Mouse (Mus musculus): ENCODE measurements at regions not wholly inside any gene's neighbourhood (a gene's known extent, or its start where the extent isn't known, plus 50 kb on each side); places are given as distances from the start of the nearest gene placed in this dataset.

GRCm38 (mm10) chr15:63697831-63698230 is 147.1 kb downstream of the Gsdmc2 start:
- ATAC-seq (ENCODE audit: insufficient number of reproducible peaks, low FRiP score, low TSS enrichment, low read depth): no peak
- no peaks in the 10 kb centered on the region for H3K4me1 ChIP-seq (ENCODE audit: control insufficient read depth, insufficient read depth, low read length)
- 97% methylated on average over 10 of the region's 10 CpGs for WGBS
- no peak overlapping the region for H3K9ac ChIP-seq (ENCODE audit: low read length)
- H3K4me3 ChIP-seq (ENCODE audit: low read depth, low read length): no peak overlapping the region
- H3K27ac ChIP-seq (replicated peaks; ENCODE audit: low read depth, low read length): no peak overlapping the region
- DNase-seq (ENCODE audit: low spot score): no peak
- H3K4me2 ChIP-seq (ENCODE audit: low read depth, severe bottlenecking): no peak overlapping the region
- H3K27me3 ChIP-seq (ENCODE audit: control insufficient read depth, insufficient read depth, low read length): no peaks in the 10 kb centered on the region
- H3K36me3 ChIP-seq (ENCODE audit: control insufficient read depth, insufficient read depth, low read length): no peaks in the 10 kb centered on the region
- H3K9me3 ChIP-seq (ENCODE audit: control insufficient read depth, low read length): no peaks in the 10 kb centered on the region

GRCm38 (mm10) chr15:63694150-63694549 is 150.8 kb downstream of the Gsdmc2 start:
- no peak overlapping the region for H3K4me2 ChIP-seq (ENCODE audit: low read depth, severe bottlenecking)
- H3K4me3 ChIP-seq (ENCODE audit: low read depth, low read length): no peak overlapping the region
- no peaks in the 10 kb centered on the region for H3K9me3 ChIP-seq (ENCODE audit: control insufficient read depth, low read length)
- no peak for ATAC-seq (ENCODE audit: insufficient number of reproducible peaks, low FRiP score, low TSS enrichment, low read depth)
- no peak overlapping the region for H3K9ac ChIP-seq (ENCODE audit: low read length)
- H3K4me1 ChIP-seq (ENCODE audit: control insufficient read depth, insufficient read depth, low read length): no peaks in the 10 kb centered on the region
- 89% methylated on average over 3 of the region's 3 CpGs for WGBS
- no peaks in the 10 kb centered on the region for H3K36me3 ChIP-seq (ENCODE audit: control insufficient read depth, insufficient read depth, low read length)
- no peak for DNase-seq (ENCODE audit: low spot score)
- H3K27ac ChIP-seq (replicated peaks; ENCODE audit: low read depth, low read length): no peak overlapping the region
- H3K27me3 ChIP-seq (ENCODE audit: control insufficient read depth, insufficient read depth, low read length): no peaks in the 10 kb centered on the region

- Histone ChIP-seq H3K27ac (replicated peaks; ENCODE audit: low read depth, low read length) (no peak overlapping the region), H3K9ac (ENCODE audit: low read length) (no peak overlapping the region), H3K36me3 (ENCODE audit: control insufficient read depth, insufficient read depth, low read length) (no peaks in the 10 kb centered on the region), H3K4me1 (ENCODE audit: control insufficient read depth, insufficient read depth, low read length) (no peaks in the 10 kb centered on the region), H3K4me3 (ENCODE audit: low read depth, low read length) (no peak overlapping the region), H3K4me2 (ENCODE audit: low read depth, severe bottlenecking) (no peak overlapping the region), H3K9me3 (ENCODE audit: control insufficient read depth, low read length) (no peaks in the 10 kb centered on the region), H3K27me3 (ENCODE audit: control insufficient read depth, insufficient read depth, low read length) (no peaks in the 10 kb centered on the region)
- ATAC-seq (ENCODE audit: insufficient number of reproducible peaks, low FRiP score, low TSS enrichment, low read depth) (no peak), DNase-seq (ENCODE audit: low spot score) (no peak)
- WGBS: 94% methylated on average over 2 of the region's 2 CpGs
Observed at GRCm38 (mm10) chr15:63693561-63693960, 151.4 kb downstream of the Gsdmc2 start.

- Histone ChIP-seq H3K36me3 (ENCODE audit: control insufficient read depth, insufficient read depth, low read length) (no peaks in the 10 kb centered on the region), H3K27me3 (ENCODE audit: control insufficient read depth, insufficient read depth, low read length) (no peaks in the 10 kb centered on the region), H3K4me3 (ENCODE audit: low read depth, low read length) (no peak overlapping the region), H3K27ac (replicated peaks; ENCODE audit: low read depth, low read length) (no peak overlapping the region), H3K9me3 (ENCODE audit: control insufficient read depth, low read length) (no peaks in the 10 kb centered on the region), H3K4me2 (ENCODE audit: low read depth, severe bottlenecking) (no peak overlapping the region), H3K9ac (ENCODE audit: low read length) (no peak overlapping the region), H3K4me1 (ENCODE audit: control insufficient read depth, insufficient read depth, low read length) (no peaks in the 10 kb centered on the region)
- ATAC-seq (ENCODE audit: insufficient number of reproducible peaks, low FRiP score, low TSS enrichment, low read depth) (no peak), DNase-seq (ENCODE audit: low spot score) (no peak)
- 70% methylated on average over 9 of the region's 9 CpGs for WGBS
Observed at GRCm38 (mm10) chr15:63692491-63693295, 152.3 kb downstream of the Gsdmc2 start.

- whole genome bisulfite sequencing: 66% methylated on average over 5 of the region's 5 CpGs
- no peak overlapping the region for H3K4me3 ChIP-seq (ENCODE audit: low read depth, low read length)
Observed at GRCm38 (mm10) chr15:63689788-63690575, 155.0 kb downstream of the Gsdmc2 start.

GRCm38 (mm10) chr15:63687852-63688251 is 157.1 kb downstream of the Gsdmc2 start:
- Histone ChIP-seq H3K4me3 (ENCODE audit: low read depth, low read length) (no peak overlapping the region), H3K36me3 (ENCODE audit: control insufficient read depth, insufficient read depth, low read length) (no peaks in the 10 kb centered on the region), H3K4me1 (ENCODE audit: control insufficient read depth, insufficient read depth, low read length) (no peaks in the 10 kb centered on the region), H3K4me2 (ENCODE audit: low read depth, severe bottlenecking) (no peak overlapping the region), H3K9me3 (ENCODE audit: control insufficient read depth, low read length) (no peaks in the 10 kb centered on the region), H3K27me3 (ENCODE audit: control insufficient read depth, insufficient read depth, low read length) (no peaks in the 10 kb centered on the region), H3K9ac (ENCODE audit: low read length) (no peak overlapping the region), H3K27ac (replicated peaks; ENCODE audit: low read depth, low read length) (no peak overlapping the region)
- ATAC-seq (ENCODE audit: insufficient number of reproducible peaks, low FRiP score, low TSS enrichment, low read depth) (no peak), DNase-seq (ENCODE audit: low spot score) (no peak)
- 93% methylated on average over 1 of the region's 1 CpGs for WGBS

More at GRCm38 (mm10) chr15:63689788-63690575, 155.0 kb downstream of the Gsdmc2 start:
- no peak for DNase-seq (ENCODE audit: low spot score)
- Histone ChIP-seq H3K4me1 (ENCODE audit: control insufficient read depth, insufficient read depth, low read length) (no peaks in the 10 kb centered on the region), H3K27ac (replicated peaks; ENCODE audit: low read depth, low read length) (no peak overlapping the region), H3K9ac (ENCODE audit: low read length) (no peak overlapping the region), H3K36me3 (ENCODE audit: control insufficient read depth, insufficient read depth, low read length) (no peaks in the 10 kb centered on the region), H3K27me3 (ENCODE audit: control insufficient read depth, insufficient read depth, low read length) (no peaks in the 10 kb centered on the region), H3K4me2 (ENCODE audit: low read depth, severe bottlenecking) (no peak overlapping the region), H3K9me3 (ENCODE audit: control insufficient read depth, low read length) (no peaks in the 10 kb centered on the region)
- no peak for ATAC-seq (ENCODE audit: insufficient number of reproducible peaks, low FRiP score, low TSS enrichment, low read depth)

- no peak overlapping the region for H3K4me2 ChIP-seq (ENCODE audit: low read depth, severe bottlenecking)
- ATAC-seq (ENCODE audit: insufficient number of reproducible peaks, low FRiP score, low TSS enrichment, low read depth): no peak
- H3K4me3 ChIP-seq (ENCODE audit: low read depth, low read length): no peak overlapping the region
- H3K27me3 ChIP-seq (ENCODE audit: control insufficient read depth, insufficient read depth, low read length): no peaks in the 10 kb centered on the region
- H3K27ac ChIP-seq (replicated peaks; ENCODE audit: low read depth, low read length): no peak overlapping the region
- 75% methylated on average over 3 of the region's 3 CpGs for WGBS
- H3K4me1 ChIP-seq (ENCODE audit: control insufficient read depth, insufficient read depth, low read length): no peaks in the 10 kb centered on the region
- H3K36me3 ChIP-seq (ENCODE audit: control insufficient read depth, insufficient read depth, low read length): no peaks in the 10 kb centered on the region
- H3K9me3 ChIP-seq (ENCODE audit: control insufficient read depth, low read length): no peaks in the 10 kb centered on the region
- no peak for DNase-seq (ENCODE audit: low spot score)
- no peak overlapping the region for H3K9ac ChIP-seq (ENCODE audit: low read length)
Observed at GRCm38 (mm10) chr15:63686954-63687562, 157.9 kb downstream of the Gsdmc2 start.

GRCm38 (mm10) chr15:63679984-63680925 is 164.7 kb downstream of the Gsdmc2 start:
- DNase-seq (ENCODE audit: low spot score): no peak
- no peaks in the 10 kb centered on the region for H3K27me3 ChIP-seq (ENCODE audit: control insufficient read depth, insufficient read depth, low read length)
- no peak overlapping the region for H3K9ac ChIP-seq (ENCODE audit: low read length)
- H3K4me2 ChIP-seq (ENCODE audit: low read depth, severe bottlenecking): no peak overlapping the region
- 73% methylated on average over 3 of the region's 3 CpGs for WGBS
- no peak for ATAC-seq (ENCODE audit: insufficient number of reproducible peaks, low FRiP score, low TSS enrichment, low read depth)
- H3K4me1 ChIP-seq (ENCODE audit: control insufficient read depth, insufficient read depth, low read length): no peaks in the 10 kb centered on the region
- no peaks in the 10 kb centered on the region for H3K36me3 ChIP-seq (ENCODE audit: control insufficient read depth, insufficient read depth, low read length)
- no peaks in the 10 kb centered on the region for H3K9me3 ChIP-seq (ENCODE audit: control insufficient read depth, low read length)
- H3K4me3 ChIP-seq (ENCODE audit: low read depth, low read length): no peak overlapping the region
- H3K27ac ChIP-seq (replicated peaks; ENCODE audit: low read depth, low read length): no peak overlapping the region
